Mouse (Mus musculus) CD4-positive naive resting alpha-beta T cell, adult 57 days (primary cell): ENCODE measurements around the gene 9330182O14Rik. TPM values are rescaled to one million over a fixed set of nuclear protein-coding genes. Genes with fewer than 3 reads are reported as not detected.

ENCODE experiments used
- total RNA-seq: library from RNA; stranded (reverse); gene quantifications from one replicate; pipeline ENCODE4 v1.2.4, GENCODE M21; 2023

Gene 9330182O14Rik
- not detected for total RNA-seq

DNA sequence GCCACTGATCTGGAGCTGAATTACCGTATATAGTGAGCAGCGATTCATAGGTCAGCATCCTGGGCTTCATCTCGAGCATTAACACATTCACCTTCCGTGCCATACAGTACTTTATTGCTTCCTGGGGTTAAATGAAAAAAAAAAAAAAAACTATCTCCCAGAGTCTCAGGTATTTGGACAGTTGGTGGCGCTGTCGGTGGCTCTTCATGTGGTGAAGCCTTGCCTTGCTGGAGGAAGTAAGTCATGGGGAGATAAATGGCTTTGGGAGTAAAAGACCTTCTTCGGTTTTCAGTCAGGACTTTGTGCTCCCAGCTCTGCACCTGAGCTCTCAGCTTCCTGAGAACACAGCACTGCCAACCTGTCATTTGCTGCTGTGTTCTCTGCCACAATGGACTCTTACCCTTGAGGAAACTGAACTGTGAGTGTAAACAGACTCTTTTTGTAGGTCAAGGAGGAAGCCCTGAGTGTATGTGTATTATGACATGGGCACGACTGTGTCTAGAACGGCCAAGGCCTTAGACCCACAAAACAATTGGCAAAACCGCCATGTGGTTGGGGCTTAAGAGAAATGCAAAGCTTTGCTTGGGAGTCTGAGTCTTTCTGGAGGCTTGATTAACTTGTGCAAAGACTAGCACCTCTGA is at the start of gene 9330182O14Rik:
Gene 9330182O14Rik, plus strand, starts transcription at position 214 of the 641 bp plus-strand sequence.

